Mouse (Mus musculus) urinary bladder, postnatal 14 days (tissue): ENCODE results near the gene B4galnt1.
A peak's percentile ranks its signal among the peaks of the same experiment; 100 is the strongest.

Experiments used
- DNase-seq: peaks from one replicate; pipeline ENCODE4 v3.0.0; 2021; ENCODE audit warnings: low spot score

B4galnt1 gene

GRCm38 (mm10) chr10:127209928-127210570 is 45.0 kb downstream of the B4galnt1 start:
- no peak for DNase-seq

- peak; percentile 29 for DNase-seq
Observed at GRCm38 (mm10) chr10:127210961-127211405, 46.0 kb downstream of the B4galnt1 start.

GRCm38 (mm10) chr10:127211414-127211854 is 46.4 kb downstream of the B4galnt1 start, which contains the start of gene Pip4k2c:
Pip4k2c (minus strand) TSS chr10:127211585.
- peak; percentile 93 for DNase-seq

GRCm38 (mm10) chr10:127213272-127213671 is 48.2 kb downstream of the B4galnt1 start:
- no peak for DNase-seq

- DNase-seq, result no peak
Observed at GRCm38 (mm10) chr10:127213704-127214421, 48.8 kb downstream of the B4galnt1 start.

GRCm38 (mm10) chr10:127214422-127214803 is 49.4 kb downstream of the B4galnt1 start:
- DNase-seq, result no peak

GRCm38 (mm10) chr10:127216456-127216855 is 51.4 kb downstream of the B4galnt1 start:
- DNase-seq, result no peak

- DNase-seq, result no peak
Observed at GRCm38 (mm10) chr10:127217177-127217576, 52.2 kb downstream of the B4galnt1 start.

GRCm38 (mm10) chr10:127218339-127218738 is 53.3 kb downstream of the B4galnt1 start:
- DNase-seq, result no peak
